Mouse (Mus musculus): ENCODE measurements at regions not wholly inside any gene's neighbourhood (a gene's known extent, or its start where the extent isn't known, plus 50 kb on each side); places are given as distances from the start of the nearest gene placed in this dataset.

- ATAC-seq (replicated peaks; ENCODE audit: low FRiP score, low TSS enrichment, poor library complexity, severe bottlenecking), result no peak
Measured at GRCm38 (mm10) chr2:161196713-161197372, 88.0 kb upstream of the Chd6 start.

GRCm38 (mm10) chr2:161187516-161187915, 78.6 kb upstream of the Chd6 start:
- ATAC-seq (replicated peaks; ENCODE audit: low FRiP score, low TSS enrichment, poor library complexity, severe bottlenecking), result no peak

- ATAC-seq (replicated peaks; ENCODE audit: low FRiP score, low TSS enrichment, poor library complexity, severe bottlenecking), result peak; percentile 84
Measured at GRCm38 (mm10) chr2:161185122-161185521, 76.2 kb upstream of the Chd6 start.

GRCm38 (mm10) chr2:161177355-161178021, 68.6 kb upstream of the Chd6 start:
- ATAC-seq (replicated peaks; ENCODE audit: low FRiP score, low TSS enrichment, poor library complexity, severe bottlenecking), result 0 out of 2 replicates have a peak, but pooled peaks have one; percentile 22

- ATAC-seq (replicated peaks; ENCODE audit: low FRiP score, low TSS enrichment, poor library complexity, severe bottlenecking), result no peak
Measured at GRCm38 (mm10) chr2:161166681-161167080, 57.8 kb upstream of the Chd6 start.

- ATAC-seq (replicated peaks; ENCODE audit: low FRiP score, low TSS enrichment, poor library complexity, severe bottlenecking), result no peak
Measured at GRCm38 (mm10) chr2:161165495-161165894, 56.6 kb upstream of the Chd6 start.

- no peak for ATAC-seq (replicated peaks; ENCODE audit: low FRiP score, low TSS enrichment, poor library complexity, severe bottlenecking)
Measured at GRCm38 (mm10) chr2:161164320-161164719, 55.4 kb upstream of the Chd6 start.

Data from megakaryocyte-erythroid progenitor cell, adult 5-6 weeks (primary cell).